Mouse (Mus musculus): ENCODE results near the gene Naga. TPM values are rescaled to one million over a fixed set of nuclear protein-coding genes. Genes with fewer than 3 reads are reported as not detected.

Gene Naga
- polyA plus RNA-seq, 1 experiment, result 80.2 TPM

DNA sequence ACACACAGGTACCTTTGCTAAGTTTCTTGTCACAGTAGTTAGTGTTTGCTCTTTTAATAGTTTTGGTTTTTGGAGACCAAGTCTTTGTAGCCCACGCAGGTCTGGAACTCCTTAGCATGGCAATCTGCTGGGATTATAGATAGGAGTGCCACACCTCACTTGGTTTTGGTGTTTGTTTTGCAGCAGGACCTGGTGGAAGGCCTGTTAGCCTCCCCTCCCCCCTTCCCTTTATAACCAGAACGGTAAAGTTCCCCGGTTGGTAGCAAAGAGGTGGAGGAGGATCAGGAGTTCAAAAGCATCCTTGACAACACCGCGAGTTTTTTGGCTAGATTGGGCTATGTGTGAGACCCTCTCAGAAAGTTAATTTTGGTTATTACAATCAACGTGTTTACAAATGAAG, 6.2 kb upstream of the Naga start:
- TF ChIP-seq GATA1 (IDR thresholded peaks at IDR 0.05; ENCODE audit: low read length), result no peak

GRCm38 (mm10) chr15:82343368-82344287, 4.9 kb upstream of the Naga start:
- no peak for TF ChIP-seq GATA1 (IDR thresholded peaks at IDR 0.05; ENCODE audit: low read length)

DNA sequence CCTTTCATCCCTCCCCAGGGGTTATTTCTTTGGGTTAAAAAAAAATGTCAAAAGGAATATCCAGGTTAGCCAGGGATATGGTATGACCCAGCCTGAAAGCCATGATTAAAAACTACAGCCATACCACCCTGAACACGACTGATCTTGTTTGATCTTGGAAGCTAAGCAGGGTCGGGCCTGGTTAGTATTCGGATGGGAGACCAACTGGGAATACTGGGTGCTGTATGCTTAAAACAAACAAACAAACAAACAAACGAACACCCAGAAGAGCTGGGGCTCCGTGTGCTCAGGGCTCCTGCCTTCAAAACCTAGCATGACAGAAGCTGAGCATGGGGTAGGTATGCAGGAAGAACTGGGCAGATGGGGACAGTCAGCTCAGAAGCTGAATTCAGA, 3.8 kb upstream of the Naga start:
- TF ChIP-seq GATA1 (IDR thresholded peaks at IDR 0.05; ENCODE audit: low read length), result no peak

- peak; percentile 94 for TF ChIP-seq GATA1 (IDR thresholded peaks at IDR 0.05; ENCODE audit: low read length)
Observed at GRCm38 (mm10) chr15:82341675-82342542, 3.2 kb upstream of the Naga start.

GRCm38 (mm10) chr15:82341036-82341501, 2.3 kb upstream of the Naga start:
- TF ChIP-seq GATA1 (IDR thresholded peaks at IDR 0.05; ENCODE audit: low read length), result no peak

GRCm38 (mm10) chr15:82340414-82341035, 1.8 kb upstream of the Naga start:
- no peak for TF ChIP-seq GATA1 (IDR thresholded peaks at IDR 0.05; ENCODE audit: low read length)

DNA sequence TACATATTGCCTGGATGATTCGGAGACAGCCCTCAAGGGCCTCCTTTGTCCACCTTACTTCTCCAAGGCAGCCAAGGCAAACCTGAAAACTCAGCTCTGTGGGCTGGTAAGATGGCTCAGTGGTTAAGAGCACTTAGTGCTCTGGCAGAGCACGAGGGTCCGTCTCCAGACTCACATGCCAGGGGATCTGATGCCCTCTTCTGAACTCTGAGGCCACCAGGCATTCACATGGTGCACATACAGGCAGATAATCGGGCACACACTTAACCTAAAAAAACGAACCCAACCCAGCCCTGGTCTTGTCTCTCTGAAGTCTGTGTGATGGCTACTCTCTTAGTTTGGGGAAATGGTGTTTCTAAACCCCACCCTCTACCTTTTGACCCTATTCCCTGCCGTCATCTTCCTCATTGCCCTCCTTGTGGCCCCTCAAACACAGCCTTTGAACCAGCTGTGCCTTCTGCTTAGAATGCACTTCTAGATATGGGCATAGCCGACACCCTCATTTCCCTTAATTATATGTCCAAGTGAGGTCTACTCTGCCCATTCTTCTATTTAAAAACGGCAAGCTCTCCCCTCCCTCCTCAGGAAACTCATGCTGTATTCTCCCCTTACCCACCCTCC, 1.0 kb upstream of the Naga start:
- TF ChIP-seq GATA1 (IDR thresholded peaks at IDR 0.05; ENCODE audit: low read length), result no peak

- TF ChIP-seq GATA1 (IDR thresholded peaks at IDR 0.05; ENCODE audit: low read length), result no peak
Observed at GRCm38 (mm10) chr15:82339150-82339549, 425 bp upstream of the Naga start.

- TF ChIP-seq GATA1 (IDR thresholded peaks at IDR 0.05; ENCODE audit: low read length), result no peak
Observed at GRCm38 (mm10) chr15:82337875-82338274, 850 bp downstream of the Naga start.

- TF ChIP-seq GATA1 (IDR thresholded peaks at IDR 0.05; ENCODE audit: low read length), result no peak
Observed at GRCm38 (mm10) chr15:82336629-82337028, 2.1 kb downstream of the Naga start.

DNA sequence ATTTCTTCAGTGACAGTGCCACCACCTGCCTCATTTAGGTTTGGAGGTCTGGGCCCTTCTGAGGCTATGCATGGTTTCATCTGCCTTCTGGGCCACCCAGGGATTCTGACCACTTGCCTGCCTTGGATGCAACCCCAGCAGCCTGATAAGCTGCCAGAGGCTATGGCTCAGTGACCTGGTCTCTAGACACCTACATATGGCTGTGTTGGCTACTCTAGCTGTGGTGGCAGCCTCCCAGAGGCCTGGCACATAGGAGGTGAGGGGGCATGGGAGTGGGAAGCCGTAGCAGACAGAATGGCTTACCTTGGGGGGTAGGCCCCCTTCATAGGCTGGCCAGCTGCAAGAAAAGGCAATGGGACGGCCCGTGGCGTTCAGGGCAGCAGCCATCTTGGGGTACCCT, 3.5 kb downstream of the Naga start:
- no peak for TF ChIP-seq GATA1 (IDR thresholded peaks at IDR 0.05; ENCODE audit: low read length)

DNA sequence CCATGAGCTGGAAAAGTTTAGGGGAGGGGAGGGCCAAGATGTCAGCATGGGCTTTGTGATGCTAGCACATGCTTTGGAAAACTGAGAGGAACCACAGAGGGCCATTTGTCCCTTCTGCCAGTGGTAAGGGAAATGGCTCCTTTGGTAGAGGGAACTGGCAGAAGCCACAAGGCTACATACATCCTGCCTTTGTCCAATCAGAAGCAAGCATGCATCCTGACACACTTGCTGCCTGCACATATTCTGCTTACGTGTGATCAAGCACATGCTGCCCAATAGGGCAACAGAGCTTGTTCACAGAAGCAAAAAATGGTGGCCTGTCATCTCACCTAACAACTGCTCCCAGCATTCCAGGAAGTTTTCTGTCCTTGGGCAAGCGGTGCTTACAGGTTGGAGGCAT, 13.3 kb downstream of the Naga start:
- TF ChIP-seq GATA1 (IDR thresholded peaks at IDR 0.05; ENCODE audit: low read length), result no peak

GRCm38 (mm10) chr15:82322195-82322594, 16.5 kb downstream of the Naga start:
- TF ChIP-seq GATA1 (IDR thresholded peaks at IDR 0.05; ENCODE audit: low read length), result no peak

DNA sequence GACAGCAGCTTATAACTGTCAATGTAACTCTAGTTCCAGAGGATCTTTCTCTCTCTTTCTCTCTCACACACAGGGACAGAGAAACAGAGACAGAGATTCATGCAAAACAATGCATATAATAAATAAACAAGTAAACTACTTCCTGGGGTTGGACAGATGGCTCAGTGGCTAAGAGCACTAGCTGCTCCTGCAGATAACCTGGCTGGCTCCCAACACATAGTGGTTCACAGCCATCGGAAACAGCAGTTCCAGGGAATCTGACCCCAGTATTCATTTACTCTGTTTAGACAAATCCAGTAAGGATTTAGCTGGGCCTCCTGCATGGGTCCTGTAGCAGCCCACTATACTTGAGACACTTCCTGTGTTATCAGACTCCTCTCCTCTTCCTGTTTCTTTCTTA, 19.1 kb downstream of the Naga start:
- no peak for TF ChIP-seq GATA1 (IDR thresholded peaks at IDR 0.05; ENCODE audit: low read length)

DNA sequence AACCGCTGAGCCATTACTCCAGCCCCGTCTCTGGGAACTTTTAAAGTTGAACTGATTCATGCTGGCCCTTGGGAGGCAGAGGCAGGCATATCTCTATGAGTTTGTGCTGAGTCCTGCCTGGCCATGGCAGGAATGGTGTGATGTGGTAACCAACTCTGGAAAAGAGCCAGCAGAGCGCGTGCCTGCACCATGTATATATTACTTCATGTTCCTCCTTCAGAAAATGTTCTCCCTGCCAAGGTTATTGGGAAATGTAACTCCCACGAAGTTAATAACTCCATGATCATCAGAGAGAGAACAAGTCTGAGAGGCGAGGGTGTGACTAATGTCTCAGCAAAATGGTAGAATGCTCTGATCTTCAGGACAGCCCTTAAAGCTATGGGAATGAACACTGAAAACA, 20.9 kb downstream of the Naga start:
- TF ChIP-seq GATA1 (IDR thresholded peaks at IDR 0.05; ENCODE audit: low read length), result no peak

All from G1E-ER4 (cell line).